Mouse (Mus musculus): ENCODE data around the gene D630023F18Rik. TPM values are rescaled to one million over a fixed set of nuclear protein-coding genes. Genes with fewer than 3 reads are reported as not detected.

The D630023F18Rik gene
- polyA plus RNA-seq, 1 experiment from 2014 or later = 2.4 TPM

DNA sequence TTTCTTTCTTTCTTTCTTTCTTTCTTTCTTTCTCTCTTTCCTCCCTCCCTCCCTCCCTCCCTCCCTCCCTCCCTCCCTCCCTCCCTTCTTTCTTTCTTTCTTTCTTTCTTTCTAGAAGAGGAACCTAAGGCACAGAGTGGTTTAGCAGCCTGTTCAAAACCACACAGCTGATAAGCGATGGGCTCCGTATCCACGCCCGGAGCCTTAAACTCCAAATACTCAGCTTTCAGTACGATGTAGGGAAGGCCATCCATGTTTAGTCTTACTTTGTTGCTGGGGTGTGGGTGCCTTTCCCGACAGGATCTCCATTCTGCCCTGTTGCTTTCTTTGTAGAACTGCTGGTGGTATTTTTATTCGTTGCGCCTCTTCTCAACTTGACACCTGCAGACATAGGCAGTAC, 13.8 kb downstream of the D630023F18Rik start:
- Histone ChIP-seq H3K27ac (replicated peaks) (no peak overlapping the region), H3K9ac (replicated peaks) (no peak overlapping the region), H3K4me2 (no peak overlapping the region), H3K27me3 (replicated peaks) (no peaks in the 10 kb centered on the region), H3K4me1 (peaks cover 8% of the 10 kb centered on the region), H3K36me3 (no peaks in the 10 kb centered on the region), H3K9me3 (replicated peaks) (no peaks in the 10 kb centered on the region), H3K4me3 (replicated peaks) (no peak overlapping the region)
- WGBS = 92% methylated on average over 8 of the region's 8 CpGs
- no peak for ATAC-seq (ENCODE audit: low FRiP score)

- Histone ChIP-seq H3K4me1 (peaks cover 4% of the 10 kb centered on the region), H3K36me3 (no peaks in the 10 kb centered on the region), H3K4me3 (replicated peaks) (no peak overlapping the region), H3K27me3 (replicated peaks) (no peaks in the 10 kb centered on the region), H3K9me3 (replicated peaks) (no peaks in the 10 kb centered on the region), H3K4me2 (no peak overlapping the region), H3K27ac (replicated peaks) (no peak overlapping the region), H3K9ac (replicated peaks) (no peak overlapping the region)
- no peak for ATAC-seq (ENCODE audit: low FRiP score)
- WGBS = 88% methylated on average over 10 of the region's 10 CpGs
Measured at GRCm38 (mm10) chr1:65107654-65108279, 15.2 kb downstream of the D630023F18Rik start.

GRCm38 (mm10) chr1:65103273-65103672, 19.7 kb downstream of the D630023F18Rik start, which contains the start of gene Cryga:
Cryga (minus strand) TSS chr1:65103373.
- no peak for ATAC-seq (ENCODE audit: low FRiP score)
- 88% methylated on average over 11 of the region's 11 CpGs for WGBS
- Histone ChIP-seq H3K36me3 (no peaks in the 10 kb centered on the region), H3K4me2 (no peak within 1 kb of the TSS), H3K9ac (replicated peaks) (no peak within 1 kb of the TSS), H3K4me3 (replicated peaks) (no peak within 1 kb of the TSS), H3K4me1 (no peaks in the 10 kb centered on the region), H3K27me3 (replicated peaks) (no peaks in the 10 kb centered on the region), H3K9me3 (replicated peaks) (no peaks in the 10 kb centered on the region), H3K27ac (replicated peaks) (no peak within 1 kb of the TSS)

DNA sequence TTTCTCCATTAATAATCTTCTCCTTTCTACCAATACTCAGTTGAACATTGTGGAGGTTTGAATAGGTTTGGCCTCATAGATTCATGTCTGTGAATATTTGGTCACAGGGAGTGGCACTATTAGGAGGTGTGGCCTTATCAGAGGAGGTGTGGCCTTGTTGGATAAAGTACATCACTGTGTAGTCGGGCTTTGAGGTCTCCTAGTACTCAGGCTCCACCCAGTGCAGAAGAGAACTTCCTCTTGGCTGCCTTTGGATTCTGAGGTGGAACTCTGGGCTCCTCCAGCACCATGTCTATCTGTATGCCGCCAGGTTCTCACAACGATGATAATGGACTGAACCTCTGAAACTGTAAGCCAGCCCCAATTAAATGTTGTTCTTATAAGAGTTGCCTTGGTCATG, 26.1 kb downstream of the D630023F18Rik start:
- no peak overlapping the region for H3K27ac ChIP-seq (replicated peaks)
- H3K9me3 ChIP-seq (replicated peaks) = no peaks in the 10 kb centered on the region
- no peak overlapping the region for H3K4me3 ChIP-seq (replicated peaks)
- no peak for ATAC-seq (ENCODE audit: low FRiP score)
- no peaks in the 10 kb centered on the region for H3K4me1 ChIP-seq
- no peak overlapping the region for H3K9ac ChIP-seq (replicated peaks)
- no peaks in the 10 kb centered on the region for H3K27me3 ChIP-seq (replicated peaks)
- 90% methylated on average over 3 of the region's 3 CpGs for WGBS
- no peak overlapping the region for H3K4me2 ChIP-seq
- no peaks in the 10 kb centered on the region for H3K36me3 ChIP-seq

DNA sequence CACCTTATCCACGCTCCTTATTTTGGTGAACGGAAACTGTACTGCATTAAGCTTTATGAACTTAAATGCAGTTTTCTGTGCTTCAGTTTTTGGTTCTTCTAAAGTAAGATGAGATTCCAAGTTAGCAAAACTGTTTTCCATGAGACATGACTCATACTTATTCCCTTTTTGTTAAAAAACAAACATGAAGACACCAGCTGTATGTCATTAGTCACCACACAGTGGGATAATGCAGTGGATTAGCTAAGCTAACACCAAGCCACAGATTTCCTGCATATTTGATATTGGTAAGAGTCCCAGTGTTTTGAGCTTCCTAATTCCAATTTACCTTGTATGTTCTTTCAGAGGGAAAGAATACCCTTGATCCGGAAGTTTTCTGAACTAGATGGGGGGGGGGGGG, 31.4 kb downstream of the D630023F18Rik start:
- H3K27ac ChIP-seq (replicated peaks) = no peak overlapping the region
- WGBS = 94% methylated on average over 3 of the region's 3 CpGs
- no peaks in the 10 kb centered on the region for H3K27me3 ChIP-seq (replicated peaks)
- no peaks in the 10 kb centered on the region for H3K36me3 ChIP-seq
- H3K4me2 ChIP-seq = no peak overlapping the region
- no peaks in the 10 kb centered on the region for H3K9me3 ChIP-seq (replicated peaks)
- no peak overlapping the region for H3K9ac ChIP-seq (replicated peaks)
- H3K4me1 ChIP-seq = no peaks in the 10 kb centered on the region
- no peak overlapping the region for H3K4me3 ChIP-seq (replicated peaks)
- ATAC-seq (ENCODE audit: low FRiP score) = no peak

DNA sequence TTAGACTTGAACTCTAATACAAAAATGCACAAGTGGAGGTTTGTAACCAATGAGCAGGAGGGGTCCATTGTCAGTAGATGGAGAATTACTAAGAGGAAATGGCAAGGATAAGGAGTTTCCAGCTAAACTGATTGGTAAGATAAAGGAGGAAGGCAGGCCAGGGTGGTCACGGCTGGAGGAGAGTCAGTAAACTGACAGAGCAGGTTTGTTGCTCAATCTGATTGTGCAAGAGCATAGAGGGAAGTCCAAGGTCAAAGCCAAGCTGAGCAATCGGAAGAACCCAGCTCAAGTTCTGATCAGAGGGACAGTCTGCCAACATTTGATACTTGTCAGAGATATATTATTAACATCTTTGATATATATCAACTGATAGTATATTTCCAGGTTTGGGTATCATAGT, 32.6 kb downstream of the D630023F18Rik start:
- Histone ChIP-seq H3K27ac (replicated peaks) (no peak overlapping the region), H3K4me3 (replicated peaks) (no peak overlapping the region), H3K9ac (replicated peaks) (no peak overlapping the region), H3K9me3 (replicated peaks) (no peaks in the 10 kb centered on the region), H3K4me2 (no peak overlapping the region), H3K27me3 (replicated peaks) (no peaks in the 10 kb centered on the region), H3K36me3 (no peaks in the 10 kb centered on the region), H3K4me1 (no peaks in the 10 kb centered on the region)
- no peak for ATAC-seq (ENCODE audit: low FRiP score)
- 87% methylated on average over 2 of the region's 2 CpGs for WGBS

- Histone ChIP-seq H3K27ac (replicated peaks) (no peak overlapping the region), H3K4me2 (no peak overlapping the region), H3K9me3 (replicated peaks) (no peaks in the 10 kb centered on the region), H3K9ac (replicated peaks) (no peak overlapping the region), H3K36me3 (no peaks in the 10 kb centered on the region), H3K4me3 (replicated peaks) (no peak overlapping the region), H3K27me3 (replicated peaks) (no peaks in the 10 kb centered on the region), H3K4me1 (no peaks in the 10 kb centered on the region)
- WGBS = 82% methylated on average over 6 of the region's 6 CpGs
- ATAC-seq (ENCODE audit: low FRiP score) = no peak
Measured at GRCm38 (mm10) chr1:65088567-65089356, 34.3 kb downstream of the D630023F18Rik start.

DNA sequence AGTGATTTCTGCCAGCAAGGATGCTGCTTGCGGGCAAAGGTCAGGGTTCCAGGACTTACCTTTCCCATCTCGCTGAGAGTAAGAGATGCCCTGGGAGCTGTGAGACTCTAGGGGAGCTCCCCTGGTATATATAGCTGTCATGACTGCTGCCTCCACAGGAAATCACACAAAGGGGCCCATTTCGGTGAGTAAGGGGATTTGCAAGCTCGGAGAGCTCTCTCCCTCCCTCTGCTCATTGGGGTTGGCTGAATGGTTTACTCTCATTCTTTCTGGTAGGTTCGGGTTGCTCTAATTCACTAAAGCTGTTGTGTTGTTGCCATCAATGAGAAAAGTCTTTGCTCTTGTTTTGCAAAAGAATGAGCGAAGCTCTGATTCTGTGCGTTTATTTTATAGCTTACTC, 40.8 kb downstream of the D630023F18Rik start, which contains the start of gene Crygb:
Crygb (minus strand) TSS at position 101 of the 400 bp plus-strand sequence.
- Histone ChIP-seq H3K27ac (replicated peaks) (no peak within 1 kb of the TSS), H3K9me3 (replicated peaks) (no peaks in the 10 kb centered on the region), H3K4me2 (peak within 1 kb of the TSS; percentile 20), H3K27me3 (replicated peaks) (no peaks in the 10 kb centered on the region), H3K4me3 (replicated peaks) (no peak within 1 kb of the TSS), H3K36me3 (no peaks in the 10 kb centered on the region), H3K9ac (replicated peaks) (no peak within 1 kb of the TSS), H3K4me1 (peaks cover 4% of the 10 kb centered on the region; the same call in 1 of the 2 replicates)
- WGBS = 28% methylated on average over 7 of the region's 7 CpGs
- ATAC-seq (ENCODE audit: low FRiP score) = no peak

DNA sequence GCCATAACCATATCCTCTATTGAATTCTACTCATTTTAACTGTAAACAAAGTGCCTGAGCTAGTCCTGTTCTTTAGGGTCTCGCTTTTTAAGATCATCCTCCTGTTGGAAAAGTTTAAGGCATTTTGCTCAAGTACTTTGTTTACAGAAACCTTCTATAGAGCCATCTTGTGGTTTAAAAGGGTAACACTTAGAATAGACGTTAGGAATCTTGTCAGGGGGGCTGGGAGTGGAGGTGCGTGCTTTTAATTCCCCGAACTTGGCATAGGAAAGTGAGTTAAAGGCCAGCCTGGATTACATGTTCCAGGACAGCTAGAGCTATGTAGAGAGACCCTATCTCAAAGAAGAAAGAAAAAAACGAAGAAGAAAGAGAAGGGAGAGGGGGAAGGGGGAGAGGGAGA, 47.4 kb downstream of the D630023F18Rik start:
- H3K9me3 ChIP-seq (replicated peaks) = no peaks in the 10 kb centered on the region
- H3K27me3 ChIP-seq (replicated peaks) = no peaks in the 10 kb centered on the region
- no peak overlapping the region for H3K27ac ChIP-seq (replicated peaks)
- WGBS = 28% methylated on average over 5 of the region's 5 CpGs
- H3K4me3 ChIP-seq (replicated peaks) = no peak overlapping the region
- no peaks in the 10 kb centered on the region for H3K4me1 ChIP-seq
- H3K36me3 ChIP-seq = no peaks in the 10 kb centered on the region
- no peak overlapping the region for H3K9ac ChIP-seq (replicated peaks)
- no peak for ATAC-seq (ENCODE audit: low FRiP score)
- H3K4me2 ChIP-seq = no peak overlapping the region

- Histone ChIP-seq H3K4me3 (replicated peaks) (no peak within 1 kb of the TSS), H3K4me2 (no peak within 1 kb of the TSS), H3K27me3 (replicated peaks) (no peaks in the 10 kb centered on the region), H3K9me3 (replicated peaks) (no peaks in the 10 kb centered on the region), H3K9ac (replicated peaks) (no peak within 1 kb of the TSS), H3K27ac (replicated peaks) (no peak within 1 kb of the TSS), H3K4me1 (no peaks in the 10 kb centered on the region), H3K36me3 (no peaks in the 10 kb centered on the region)
- ATAC-seq (ENCODE audit: low FRiP score) = no peak
- 67% methylated on average over 6 of the region's 6 CpGs for WGBS
Measured at GRCm38 (mm10) chr1:65073589-65073988, 49.4 kb downstream of the D630023F18Rik start, which contains the start of gene Crygc. Crygc (minus strand) TSS chr1:65073689.

GRCm38 (mm10) chr1:65067842-65068241, 55.2 kb downstream of the D630023F18Rik start:
- no peaks in the 10 kb centered on the region for H3K27me3 ChIP-seq (replicated peaks)
- ATAC-seq (ENCODE audit: low FRiP score) = no peak
- no peak overlapping the region for H3K4me3 ChIP-seq (replicated peaks)
- no peaks in the 10 kb centered on the region for H3K36me3 ChIP-seq
- no peak overlapping the region for H3K4me2 ChIP-seq
- H3K27ac ChIP-seq (replicated peaks) = no peak overlapping the region
- no peaks in the 10 kb centered on the region for H3K4me1 ChIP-seq
- no peaks in the 10 kb centered on the region for H3K9me3 ChIP-seq (replicated peaks)
- H3K9ac ChIP-seq (replicated peaks) = no peak overlapping the region

DNA sequence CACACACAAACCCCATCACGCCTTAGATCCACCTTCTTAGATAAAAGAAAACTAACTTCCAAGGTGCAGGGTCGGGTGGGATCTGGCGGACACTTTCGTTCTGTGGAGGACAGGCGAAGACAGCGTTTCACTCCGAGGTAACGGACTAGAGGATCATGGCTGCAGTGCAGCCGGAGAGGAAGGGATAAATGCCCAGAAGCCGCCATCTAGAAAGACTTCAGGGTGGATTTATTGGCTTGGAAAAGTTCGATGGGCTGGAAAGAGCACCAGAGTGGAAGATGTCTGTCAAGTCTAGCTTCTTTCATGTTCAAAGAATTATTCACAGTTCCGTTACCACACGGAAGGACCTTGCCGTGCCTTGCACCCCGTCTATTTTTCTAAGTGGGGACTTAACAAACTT, 58.8 kb downstream of the D630023F18Rik start:
- Histone ChIP-seq H3K9ac (replicated peaks) (no peak overlapping the region), H3K9me3 (replicated peaks) (no peaks in the 10 kb centered on the region)
- 71% methylated on average over 15 of the region's 15 CpGs for WGBS

More for the DNA sequence above, 58.8 kb downstream of the D630023F18Rik start:
- no peaks in the 10 kb centered on the region for H3K27me3 ChIP-seq (replicated peaks)
- no peak for ATAC-seq (ENCODE audit: low FRiP score)
- H3K4me3 ChIP-seq (replicated peaks) = no peak overlapping the region
- H3K4me2 ChIP-seq = no peak overlapping the region
- no peaks in the 10 kb centered on the region for H3K4me1 ChIP-seq
- H3K27ac ChIP-seq (replicated peaks) = no peak overlapping the region
- no peaks in the 10 kb centered on the region for H3K36me3 ChIP-seq

All from neural tube, embryonic 15.5 days (tissue).